Mouse (Mus musculus) cerebellum, adult 2 months (tissue): ENCODE results near the gene Gna12.

Source experiments
- CTCF ChIP-seq: fragments of 200-500 bp; IDR thresholded peaks from 2 replicates; pipeline ENCODE4 v1.5.1; 2011; ENCODE audit warnings: low read depth, mild to moderate bottlenecking, control low read depth, low read length, moderate library complexity, borderline replicate concordance; ENCODE audit not compliant: insufficient read depth
- POLR2A ChIP-seq: fragments of 200-500 bp; IDR thresholded peaks from 2 replicates; pipeline ENCODE4 v1.6.1; 2011; ENCODE audit warnings: low read length, control low read depth, borderline replicate concordance; ENCODE audit not compliant: insufficient read depth

- TF ChIP-seq POLR2A (no peak), CTCF (no peak)
Observed at GRCm38 (mm10) chr5:140723822-140724221, 106.4 kb downstream of the Gna12 start, which contains the start of gene Amz1.
